Mouse (Mus musculus) kidney, embryonic 14.5 days (tissue): ENCODE measurements at regions not wholly inside any gene's neighbourhood (a gene's known extent, or its start where the extent isn't known, plus 50 kb on each side); places are given as distances from the start of the nearest gene placed in this dataset.

ENCODE experiments used
- ATAC-seq: fragments of 200-750 bp; cut with Nextera tagmentation; 2 replicates; pipeline ENCODE4 v1.8.0; 2017; ENCODE audit warnings: moderate number of reproducible peaks, mild to moderate bottlenecking, moderate TSS enrichment, moderate library complexity; ENCODE audit not compliant: low FRiP score, low TSS enrichment
- H3K27ac ChIP-seq: fragments of 300-500 bp; sonication (generic); 2 replicates; pipeline ENCODE4 v1.5.1; 2014; ENCODE audit warnings: low read depth, mild to moderate bottlenecking, low read length, moderate library complexity, mixed read lengths
- H3K27me3 ChIP-seq: fragments of 300-500 bp; sonication (generic); 2 replicates; pipeline ENCODE4 v1.6.1; 2014; ENCODE audit warnings: mild to moderate bottlenecking, low read length; ENCODE audit not compliant: control insufficient read depth, insufficient read depth
- H3K36me3 ChIP-seq: fragments of 300-500 bp; sonication (generic); 2 replicates; pipeline ENCODE4 v1.6.1; 2014; ENCODE audit warnings: low read length, mixed read lengths; ENCODE audit not compliant: control insufficient read depth, insufficient read depth
- H3K4me1 ChIP-seq: fragments of 300-500 bp; sonication (generic); 2 replicates; pipeline ENCODE4 v1.6.1; 2014; ENCODE audit warnings: low read length, mixed read lengths; ENCODE audit not compliant: control insufficient read depth, insufficient read depth
- H3K4me2 ChIP-seq: fragments of 300-500 bp; sonication (generic); replicated peaks from 2 replicates; pipeline ENCODE4 v1.6.1; 2014; ENCODE audit warnings: low read depth, mild to moderate bottlenecking, low read length
- H3K4me3 ChIP-seq: fragments of 300-500 bp; sonication (generic); 2 replicates; pipeline ENCODE4 v1.5.1; 2014; ENCODE audit warnings: mild to moderate bottlenecking, low read length
- H3K9ac ChIP-seq: fragments of 300-500 bp; sonication (generic); 2 replicates; pipeline ENCODE4 v1.6.1; 2014; ENCODE audit warnings: low read depth, mild to moderate bottlenecking, low read length, moderate library complexity
- H3K9me3 ChIP-seq: fragments of 300-500 bp; sonication (generic); 2 replicates; pipeline ENCODE4 v1.6.1; 2016; ENCODE audit warnings: low read length; ENCODE audit not compliant: control insufficient read depth
- WGBS: fragments of 180-500 bp; shearing (Covaris S2); extraction: QIAGEN DNeasy Blood & Tissue Kit; methylation state at CpG from one replicate; pipeline ENCODE4 v1.1.7; 2014; 5-methylcytosine and 5-hydroxymethylcytosine counted together

DNA sequence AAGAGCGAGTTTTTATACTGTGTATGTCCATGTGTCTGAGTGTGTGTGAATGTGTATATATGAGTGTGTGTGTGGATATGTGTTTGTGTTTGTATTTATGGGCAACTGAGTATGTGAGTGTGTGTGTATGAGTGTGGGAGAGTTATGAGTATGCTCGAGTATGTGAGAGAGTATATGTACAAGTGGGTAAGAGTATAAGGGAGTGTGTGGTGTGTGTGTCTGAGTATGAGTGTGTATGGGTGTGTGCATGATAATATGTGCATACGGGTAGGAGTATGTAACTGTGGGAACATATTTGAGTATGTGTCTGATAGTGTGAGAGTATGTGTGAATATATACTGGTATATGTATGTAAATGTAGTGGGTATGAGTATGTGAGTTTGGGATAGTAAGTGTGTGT, 110.0 kb upstream of the Arhgef26 start:
- no peak overlapping the region for H3K4me3 ChIP-seq
- no peaks in the 10 kb centered on the region for H3K27me3 ChIP-seq
- no peak overlapping the region for H3K9ac ChIP-seq
- no peak for ATAC-seq
- H3K4me2 ChIP-seq = no peak overlapping the region
- WGBS = 90% methylated on average over 3 of the region's 3 CpGs
- no peaks in the 10 kb centered on the region for H3K36me3 ChIP-seq
- no peak overlapping the region for H3K27ac ChIP-seq
- no peaks in the 10 kb centered on the region for H3K4me1 ChIP-seq
- H3K9me3 ChIP-seq = no peaks in the 10 kb centered on the region

DNA sequence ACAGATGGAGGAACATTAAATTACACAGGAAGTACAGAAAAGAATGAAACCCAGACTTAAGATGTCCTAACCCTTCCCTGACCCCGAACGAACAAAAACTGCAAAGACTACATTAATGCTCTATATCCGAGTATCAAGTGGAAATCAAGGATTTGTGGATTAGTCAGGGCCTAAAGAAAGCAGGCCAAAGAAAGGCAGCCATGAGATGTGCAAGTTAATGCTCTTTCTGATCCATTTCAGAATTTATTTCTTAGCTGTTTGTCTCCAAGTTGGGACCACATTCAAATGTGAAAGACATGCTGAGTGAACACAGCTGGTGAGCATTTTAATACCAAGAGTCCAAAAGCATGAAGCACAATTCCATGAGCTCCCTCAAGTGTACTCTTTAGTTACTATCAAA, 97.1 kb upstream of the Arhgef26 start:
- Histone ChIP-seq H3K27ac (no peak overlapping the region), H3K36me3 (no peaks in the 10 kb centered on the region), H3K4me3 (no peak overlapping the region), H3K9ac (no peak overlapping the region), H3K27me3 (no peaks in the 10 kb centered on the region), H3K4me2 (no peak overlapping the region), H3K4me1 (no peaks in the 10 kb centered on the region), H3K9me3 (no peaks in the 10 kb centered on the region)
- WGBS = 75% methylated on average over 3 of the region's 3 CpGs
- peak; percentile 49; the same call in 1 of the 2 replicates for ATAC-seq

DNA sequence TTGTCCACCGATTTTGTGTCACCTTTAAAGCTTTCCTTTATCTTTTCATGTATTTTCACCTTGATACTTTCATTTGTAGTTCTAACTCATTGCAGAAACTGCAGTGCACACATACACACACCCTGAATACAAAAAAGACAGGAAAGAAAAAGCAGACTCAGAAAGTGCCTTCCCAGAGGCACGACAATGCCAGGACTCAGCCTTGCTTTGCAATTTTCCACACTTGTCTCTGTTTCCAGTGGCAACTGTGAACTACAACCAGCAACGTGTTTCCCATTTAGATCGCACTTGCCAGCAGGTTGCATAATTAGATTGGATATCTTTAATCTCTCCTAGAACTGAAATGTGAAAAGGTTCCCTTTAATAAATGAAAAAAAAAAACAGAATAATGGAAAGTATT, 66.4 kb upstream of the Arhgef26 start:
- Histone ChIP-seq H3K4me2 (no peak overlapping the region), H3K27ac (no peak overlapping the region), H3K4me1 (no peaks in the 10 kb centered on the region), H3K4me3 (no peak overlapping the region), H3K9me3 (no peaks in the 10 kb centered on the region), H3K36me3 (no peaks in the 10 kb centered on the region), H3K27me3 (no peaks in the 10 kb centered on the region), H3K9ac (no peak overlapping the region)
- WGBS = 82% methylated on average over 4 of the region's 4 CpGs
- no peak for ATAC-seq

DNA sequence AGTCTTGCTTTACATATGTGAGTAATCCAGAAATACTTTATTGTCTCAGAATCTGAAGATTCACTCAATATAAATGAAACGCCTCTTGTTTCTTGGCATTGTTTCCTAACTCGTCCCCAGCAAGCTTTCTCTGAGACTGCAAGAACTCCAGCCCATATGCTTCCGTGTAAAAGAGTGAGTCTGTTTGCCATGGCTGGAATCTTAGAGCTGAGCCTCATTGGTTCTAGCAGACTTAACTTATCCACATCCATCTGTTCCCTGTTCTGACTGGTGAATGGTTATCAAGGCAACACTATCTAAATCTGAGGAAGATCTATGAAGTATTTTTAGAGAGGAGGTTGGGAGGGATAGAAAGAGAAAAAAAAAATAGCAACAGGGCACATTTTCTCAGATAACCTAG, 59.9 kb upstream of the Arhgef26 start:
- Histone ChIP-seq H3K9ac (no peak overlapping the region), H3K4me1 (no peaks in the 10 kb centered on the region), H3K27me3 (no peaks in the 10 kb centered on the region), H3K4me2 (no peak overlapping the region), H3K4me3 (no peak overlapping the region), H3K36me3 (no peaks in the 10 kb centered on the region), H3K27ac (no peak overlapping the region), H3K9me3 (no peaks in the 10 kb centered on the region)
- 79% methylated on average over 3 of the region's 3 CpGs for WGBS
- ATAC-seq = no peak

DNA sequence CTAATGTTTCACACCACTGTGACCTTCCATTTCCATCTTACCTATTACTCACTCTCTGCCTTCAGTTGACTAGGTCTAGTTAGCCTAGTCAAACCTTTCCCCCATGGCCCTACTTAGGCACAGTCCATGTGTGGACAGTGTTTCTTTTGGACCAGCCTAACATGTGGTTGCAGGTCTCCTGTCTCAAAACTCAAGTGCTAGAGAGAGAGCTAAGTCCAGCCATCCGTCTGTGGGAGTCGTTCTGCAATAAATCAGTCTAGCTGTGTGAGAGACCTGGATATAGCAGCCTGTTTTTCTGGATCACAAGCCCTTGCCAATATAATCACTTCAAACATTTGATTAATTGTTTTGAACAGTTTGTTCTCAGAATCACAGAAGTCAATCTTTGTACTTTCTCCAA, 57.2 kb upstream of the Arhgef26 start:
- Histone ChIP-seq H3K4me3 (no peak overlapping the region), H3K4me1 (no peaks in the 10 kb centered on the region), H3K4me2 (no peak overlapping the region), H3K36me3 (no peaks in the 10 kb centered on the region), H3K9ac (no peak overlapping the region), H3K27me3 (no peaks in the 10 kb centered on the region), H3K27ac (no peak overlapping the region), H3K9me3 (no peaks in the 10 kb centered on the region)
- WGBS = 23% methylated on average over 2 of the region's 2 CpGs
- peak; percentile 83; the same call in 1 of the 2 replicates for ATAC-seq
